Mouse (Mus musculus) E14TG2a.4 (cell line): ENCODE data around the gene Olfr1274-ps.

Experiments
- H3K27me3 ChIP-seq: 2 replicates; pipeline ENCODE4 v1.6.1; 2014; ENCODE audit warnings: low read length, control low read depth; ENCODE audit not compliant: insufficient read depth
- H3K36me3 ChIP-seq: 2 replicates; pipeline ENCODE4 v1.6.1; 2014; ENCODE audit warnings: low read length, control low read depth; ENCODE audit not compliant: insufficient read depth
- H3K4me1 ChIP-seq: replicated peaks from 2 replicates; pipeline ENCODE4 v1.6.1; 2014; ENCODE audit warnings: low read depth, low read length, control low read depth
- H3K4me3 ChIP-seq: replicated peaks from 2 replicates; pipeline ENCODE4 v1.5.1; 2014; ENCODE audit warnings: mild to moderate bottlenecking, low read length
- H3K9me3 ChIP-seq: 2 replicates; pipeline ENCODE4 v1.6.1; 2014; ENCODE audit warnings: low read length, control low read depth
- CTCF ChIP-seq: conservative IDR thresholded peaks from 2 replicates; pipeline ENCODE4 v1.5.1; 2014; ENCODE audit warnings: low read length
- NANOG ChIP-seq: IDR thresholded peaks from 2 replicates; pipeline ENCODE4 v1.6.1; 2014; ENCODE audit warnings: borderline replicate concordance, low read length, mixed read lengths
- POU5F1 ChIP-seq: IDR thresholded peaks from 2 replicates; pipeline ENCODE4 v1.6.1; 2014; ENCODE audit warnings: low read length, borderline replicate concordance

Gene Olfr1274-ps

GRCm38 (mm10) chr2:90443811-90444210 lies 45.3 kb downstream of the Olfr1274-ps start:
- no peak overlapping the region for H3K4me3 ChIP-seq
- TF ChIP-seq POU5F1, result no peak
- TF ChIP-seq CTCF, result no peak
- no peak for TF ChIP-seq NANOG
- H3K4me1 ChIP-seq, result no peaks in the 10 kb centered on the region
- no peaks in the 10 kb centered on the region; the same call in 1 of the 2 replicates for H3K36me3 ChIP-seq
- no peaks in the 10 kb centered on the region for H3K9me3 ChIP-seq
- H3K27me3 ChIP-seq, result no peaks in the 10 kb centered on the region

GRCm38 (mm10) chr2:90448967-90449740 lies 50.7 kb downstream of the Olfr1274-ps start:
- peaks cover 9% of the 10 kb centered on the region for H3K36me3 ChIP-seq
- H3K9me3 ChIP-seq, result no peaks in the 10 kb centered on the region
- H3K4me3 ChIP-seq, result no peak overlapping the region
- H3K27me3 ChIP-seq, result no peaks in the 10 kb centered on the region
- no peaks in the 10 kb centered on the region for H3K4me1 ChIP-seq
- TF ChIP-seq NANOG (no peak), POU5F1 (no peak), CTCF (no peak)

- no peak for TF ChIP-seq NANOG
- TF ChIP-seq POU5F1, result no peak
- TF ChIP-seq CTCF, result no peak
- Histone ChIP-seq H3K27me3 (no peaks in the 10 kb centered on the region), H3K9me3 (no peaks in the 10 kb centered on the region), H3K4me3 (no peak overlapping the region), H3K36me3 (peaks cover 18% of the 10 kb centered on the region), H3K4me1 (no peaks in the 10 kb centered on the region)
These were observed 53.9 kb downstream of the Olfr1274-ps start for GRCm38 (mm10) chr2:90452380-90452779.
